Mouse (Mus musculus) CH12.LX (cell line): Measurements from ENCODE around the gene Arl6ip5. TPM values are rescaled to one million over a fixed set of nuclear protein-coding genes. Genes with fewer than 3 reads are reported as not detected.

ENCODE experiments used
- DNase-seq: peaks from one replicate; pipeline ENCODE4 v3.0.0-alpha.2; 2013; ENCODE audit errors: extremely low read depth
- H3K27ac ChIP-seq: 2 replicates; pipeline ENCODE4 v1.5.1; 2012; ENCODE audit warnings: low read depth, mild to moderate bottlenecking, control low read depth, moderate library complexity; ENCODE audit not compliant: insufficient read depth
- H3K27me3 ChIP-seq: replicated peaks from 2 replicates; pipeline ENCODE3; 2012; ENCODE audit warnings: inconsistent platforms
- H3K36me3 ChIP-seq, 2 experiments: replicated peaks in 1 of 2; 2 replicates each; pipeline versions ENCODE3 to v1.6.1; 2012; ENCODE audit warnings: inconsistent platforms in 1 of 2, low read length in 1 of 2, mild to moderate bottlenecking in 1 of 2, mixed read lengths in 1 of 2, moderate library complexity in 1 of 2; ENCODE audit not compliant: control insufficient read depth in 1 of 2, insufficient read depth in 1 of 2
- H3K4me1 ChIP-seq, 2 experiments: 2 replicates each; pipeline ENCODE4 v1.6.1; 2012; ENCODE audit warnings: inconsistent platforms in 1 of 2, moderate library complexity in 1 of 2; ENCODE audit not compliant: insufficient read depth in 2 of 2, control insufficient read depth in 1 of 2
- H3K4me2 ChIP-seq: 2 replicates; pipeline ENCODE4 v1.6.1; 2012; ENCODE audit warnings: low read depth, mild to moderate bottlenecking, control low read depth; ENCODE audit not compliant: poor library complexity, insufficient read depth, severe bottlenecking
- H3K4me3 ChIP-seq, 3 experiments: fragments of 150-350 bp in 1 of 3; sonication (generic) in 1 of 3; replicated peaks in 1 of 3; 2 replicates each; pipeline versions ENCODE3 to v1.5.1; 2011 to 2012; ENCODE audit warnings: low read depth in 2 of 3, low read length in 2 of 3, mild to moderate bottlenecking in 2 of 3, moderate library complexity in 2 of 3, control low read depth in 1 of 3, improper control_type of control experiment in 1 of 3, inconsistent platforms in 1 of 3, mixed read lengths in 1 of 3; ENCODE audit not compliant: poor library complexity in 1 of 3
- H3K79me2 ChIP-seq: replicated peaks from 2 replicates; pipeline ENCODE4 v1.6.1; 2012; ENCODE audit warnings: mild to moderate bottlenecking, moderate library complexity; ENCODE audit not compliant: control insufficient read depth, poor library complexity, insufficient read depth, severe bottlenecking; ENCODE audit errors: extremely low read depth
- H3K9ac ChIP-seq: 2 replicates; pipeline ENCODE4 v1.6.1; 2012; ENCODE audit warnings: low read depth, mild to moderate bottlenecking, control low read depth, moderate library complexity; ENCODE audit not compliant: insufficient read depth
- H3K9me3 ChIP-seq: replicated peaks from 2 replicates; pipeline ENCODE3; 2012; ENCODE audit warnings: low read length, inconsistent platforms, mixed read lengths
- CHD1 ChIP-seq: IDR thresholded peaks from 2 replicates; pipeline ENCODE4 v1.6.1; 2012; ENCODE audit warnings: low read depth, low read length, improper control_type of control experiment, inconsistent platforms
- CHD2 ChIP-seq: IDR thresholded peaks from 2 replicates; pipeline ENCODE4 v1.6.1; 2011; ENCODE audit warnings: low read length, improper control_type of control experiment
- E2F4 ChIP-seq: IDR thresholded peaks from 2 replicates; pipeline ENCODE4 v1.6.1; 2011; ENCODE audit warnings: low read depth, low read length, improper control_type of control experiment; ENCODE audit not compliant: insufficient replicate concordance
- EP300 ChIP-seq: IDR thresholded peaks from 2 replicates; pipeline ENCODE4 v1.6.1; 2011; ENCODE audit warnings: low read length, improper control_type of control experiment
- ETS1 ChIP-seq: conservative IDR thresholded peaks from 2 replicates; pipeline ENCODE4 v1.6.1; 2012; ENCODE audit warnings: low read depth, mild to moderate bottlenecking, inconsistent platforms, low read length, improper control_type of control experiment, moderate library complexity
- HCFC1 ChIP-seq: IDR thresholded peaks from 2 replicates; pipeline ENCODE4 v1.6.1; 2012; ENCODE audit warnings: low read depth, mild to moderate bottlenecking, inconsistent platforms, low read length, improper control_type of control experiment
- JUND ChIP-seq: conservative IDR thresholded peaks from 2 replicates; pipeline ENCODE4 v1.6.1; 2011; ENCODE audit warnings: low read depth, low read length, improper control_type of control experiment
- MAX ChIP-seq: IDR thresholded peaks from 2 replicates; pipeline ENCODE4 v1.6.1; 2011; ENCODE audit warnings: low read length, improper control_type of control experiment
- NELFE ChIP-seq: IDR thresholded peaks from 2 replicates; pipeline ENCODE4 v1.6.1; 2011; ENCODE audit warnings: low read depth, low read length, improper control_type of control experiment
- NRF1 ChIP-seq: IDR thresholded peaks from 2 replicates; pipeline ENCODE4 v1.6.1; 2014; ENCODE audit warnings: low read depth, mild to moderate bottlenecking, inconsistent platforms, low read length, improper control_type of control experiment, moderate library complexity
- POLR2AphosphoS2 ChIP-seq: IDR thresholded peaks from 2 replicates; pipeline ENCODE4 v1.6.1; 2011; ENCODE audit warnings: low read depth, low read length, improper control_type of control experiment
- RAD21 ChIP-seq: IDR thresholded peaks from 2 replicates; pipeline ENCODE4 v1.6.1; 2011; ENCODE audit warnings: low read depth, mild to moderate bottlenecking, low read length, improper control_type of control experiment, moderate library complexity
- RCOR1 ChIP-seq: conservative IDR thresholded peaks from 2 replicates; pipeline ENCODE4 v1.6.1; 2012; ENCODE audit warnings: low read depth, mild to moderate bottlenecking, inconsistent platforms, low read length, improper control_type of control experiment
- TCF12 ChIP-seq: IDR thresholded peaks from 2 replicates; pipeline ENCODE4 v1.6.1; 2014; ENCODE audit warnings: low read depth, mild to moderate bottlenecking, inconsistent platforms, low read length, improper control_type of control experiment
- UBTF ChIP-seq: IDR thresholded peaks from 2 replicates; pipeline ENCODE4 v1.6.1; 2012; ENCODE audit warnings: low read depth, mild to moderate bottlenecking, inconsistent platforms, low read length, improper control_type of control experiment, moderate library complexity
- USF2 ChIP-seq: conservative IDR thresholded peaks from 2 replicates; pipeline ENCODE4 v1.6.1; 2011; ENCODE audit warnings: low read depth, low read length, improper control_type of control experiment
- ZC3H11A ChIP-seq: IDR thresholded peaks from 2 replicates; pipeline ENCODE4 v1.6.1; 2012; ENCODE audit warnings: low read depth, mild to moderate bottlenecking, inconsistent platforms, low read length, improper control_type of control experiment
- dilution Hi-C: fragments of 300-500 bp; cut with MboI; formaldehyde crosslinking; loops from 2 replicates; pipeline ENCODE4 v1.14.3; 2020; ENCODE audit warnings: low sequenced_read_pairs; ENCODE audit not compliant: extremely low pct_unique_long_range_greater_than_20kb, extremely low pct_ligation_motif_present
- in situ Hi-C: fragments of 300-500 bp; cut with MboI; formaldehyde crosslinking; loops from 3 replicates; pipeline ENCODE4 v1.14.3; 2019; ENCODE audit warnings: low sequenced_read_pairs, low pct_ligation_motif_present, low pct_unique_long_range_greater_than_20kb, mixed read lengths
- polyA plus RNA-seq: library from polyadenylated mRNA; unstranded; fragments of >175 nt; gene quantifications from 2 replicates; pipeline ENCODE4 v1.2.1, GENCODE M21; 2012; ENCODE audit warnings: low read depth; ENCODE audit not compliant: insufficient read length
- total RNA-seq, 2 experiments: library from RNA; depleted of rRNA; stranded (reverse); fragments of 300-350 nt in 1 of 2; fragments of >200 nt in 1 of 2; gene quantifications; 2 replicates each; pipeline ENCODE4 v1.2.3; 2012 to 2014

Arl6ip5 gene
- total and polyA plus RNA-seq, 3 experiments: 43.6 to 135 (median 118) TPM

GRCm38 (mm10) chr6:97278878-97279277, 68.4 kb downstream of the Arl6ip5 start:
- Histone ChIP-seq H3K9me3 (no peaks in the 10 kb centered on the region), H3K4me2 (no peak overlapping the region), H3K9ac (no peak overlapping the region), H3K27me3 (no peaks in the 10 kb centered on the region), H3K27ac (no peak overlapping the region), H3K4me1 (peaks cover 5 to 10% of the 10 kb centered on the region in 2 experiments; a peak in 3 of 4 replicates), H3K4me3 (no peak overlapping the region), H3K36me3 (no peaks in the 10 kb centered on the region), H3K79me2 (no peaks in the 10 kb centered on the region)
- in situ Hi-C loops (loop anchor here (5.0 to 10.0 kb wide), 2 partner anchors 138 to 246 kb away; no protein-coding TSS in a partner anchor), dilution Hi-C loops (no loop called here)
- TF ChIP-seq E2F4 (no peak), RAD21 (no peak), CHD1 (no peak), NELFE (no peak), USF2 (no peak), MAX (no peak), JUND (no peak), TCF12 (no peak), CHD2 (no peak), RCOR1 (no peak), UBTF (no peak), EP300 (no peak), HCFC1 (no peak), POLR2AphosphoS2 (no peak), NRF1 (no peak), ZC3H11A (no peak), ETS1 (no peak)
- no peak for DNase-seq

Other genes with a start within 250 kb of the Arl6ip5 start
- gene Fam19a4, start 150.3 kb upstream of the Arl6ip5 start, total RNA-seq (2012; rRNA removed): not detected in 2 replicates
- gene Fam19a4, start 150.3 kb upstream of the Arl6ip5 start, total RNA-seq (2014; rRNA removed): not detected in 2 replicates
- not detected in 2 replicates for gene Fam19a4, start 150.3 kb upstream of the Arl6ip5 start, polyA plus RNA-seq
- 10.9 and 11.4 TPM in 2 replicates for gene Eogt, start 61.5 kb upstream of the Arl6ip5 start, total RNA-seq (2012; rRNA removed)
- gene Eogt, start 61.5 kb upstream of the Arl6ip5 start, total RNA-seq (2014; rRNA removed): 8.0 and 10.1 TPM in 2 replicates
- gene Eogt, start 61.5 kb upstream of the Arl6ip5 start, polyA plus RNA-seq: 13.4 and 13.9 TPM in 2 replicates
- 22.3 and 23.5 TPM in 2 replicates for gene Tmf1, start 31.6 kb upstream of the Arl6ip5 start, total RNA-seq (2012; rRNA removed)
- gene Tmf1, start 31.6 kb upstream of the Arl6ip5 start, total RNA-seq (2014; rRNA removed): 12.7 and 13.7 TPM in 2 replicates
- gene Tmf1, start 31.6 kb upstream of the Arl6ip5 start, polyA plus RNA-seq: 25.1 and 26.4 TPM in 2 replicates
- gene Uba3, start 5.0 kb upstream of the Arl6ip5 start, total RNA-seq (2012; rRNA removed): 47.3 and 52.7 TPM in 2 replicates
- gene Uba3, start 5.0 kb upstream of the Arl6ip5 start, total RNA-seq (2014; rRNA removed): 106 and 120 TPM in 2 replicates
- gene Uba3, start 5.0 kb upstream of the Arl6ip5 start, polyA plus RNA-seq: 55.6 and 69.5 TPM in 2 replicates
- gene Lmod3, start 42.1 kb downstream of the Arl6ip5 start, total RNA-seq (2012; rRNA removed): not detected in 2 replicates
- gene Lmod3, start 42.1 kb downstream of the Arl6ip5 start, total RNA-seq (2014; rRNA removed): not detected in 2 replicates
- not detected in 2 replicates for gene Lmod3, start 42.1 kb downstream of the Arl6ip5 start, polyA plus RNA-seq